Mouse (Mus musculus) embryonic facial prominence, embryonic 10.5 days (tissue): ENCODE results near the gene Reps2. TPM values are rescaled to one million over a fixed set of nuclear protein-coding genes. Genes with fewer than 3 reads are reported as not detected.

ENCODE experiments used
- polyA plus RNA-seq: library from polyadenylated mRNA; unstranded; fragments of >200 nt; fragmentation: Nextera tagmentation; extraction: Ambion mirVana; gene quantifications from 2 replicates; pipeline ENCODE4 v1.2.1, GENCODE M21; 2016

The Reps2 gene
- polyA plus RNA-seq, 1 experiment from 2014 or later, result 0.25 TPM

Other genes with a start within 250 kb of the Reps2 start
- gene Rbbp7, start 116.8 kb upstream of the Reps2 start, polyA plus RNA-seq, result 414 and 415 TPM in 2 replicates
- gene Txlng, start 185.8 kb upstream of the Reps2 start, polyA plus RNA-seq, result 17.0 and 17.4 TPM in 2 replicates
- gene Syap1, start 244.8 kb upstream of the Reps2 start, polyA plus RNA-seq, result 24.9 and 28.6 TPM in 2 replicates